Mouse (Mus musculus) MEL-GATA-1-ER (cell line): ENCODE results near the gene Medag.

ENCODE experiments used
- DNase-seq: peaks from one replicate; pipeline ENCODE4 v3.0.0-alpha.2; 2012; ENCODE audit warnings: low read depth; ENCODE audit errors: extremely low read depth

The Medag gene

DNA sequence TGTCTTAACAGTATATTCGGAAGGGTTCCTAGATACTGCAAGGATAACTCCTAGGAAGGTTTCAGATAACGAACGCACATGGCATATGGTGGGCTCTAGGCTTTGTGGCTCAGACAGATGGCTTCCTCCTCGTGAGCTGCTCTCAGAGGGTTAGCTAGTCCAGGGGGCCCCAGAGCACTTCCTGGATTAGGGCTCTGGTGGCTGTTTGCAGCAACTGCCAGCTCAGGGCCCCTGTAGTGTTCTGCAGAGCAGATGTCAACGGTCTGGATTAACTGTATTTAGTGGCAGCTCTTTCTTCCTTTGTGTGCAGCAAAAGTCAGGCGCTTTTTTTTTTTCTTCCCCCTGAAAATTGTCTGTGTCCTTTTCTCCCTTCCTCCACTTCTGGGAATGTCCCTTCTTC, 16.8 kb downstream of the Medag start:
- DNase-seq, result peak; percentile 61

DNA sequence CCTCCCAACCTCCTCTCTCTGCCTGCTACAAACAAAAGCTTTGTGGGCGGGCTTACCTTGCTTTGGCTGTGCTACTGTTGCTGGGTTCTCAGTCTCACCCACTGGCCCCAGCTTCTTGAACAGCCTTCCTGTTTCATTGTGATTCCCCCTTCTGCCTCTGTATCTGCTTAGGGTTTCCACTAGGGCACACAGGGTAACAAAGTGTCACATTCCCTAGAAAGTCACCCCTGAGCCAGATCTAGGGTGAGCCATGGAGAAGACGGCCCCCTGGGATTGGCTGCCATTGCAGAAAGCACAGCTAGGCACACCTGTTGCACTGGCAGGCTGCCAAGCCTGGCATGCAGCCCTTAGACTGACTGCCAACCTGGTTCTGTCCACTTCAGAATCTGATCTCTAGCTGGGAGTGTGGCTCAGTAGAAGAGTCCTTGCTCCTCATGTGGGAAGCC, 17.3 kb downstream of the Medag start:
- DNase-seq, result peak; percentile 33

DNA sequence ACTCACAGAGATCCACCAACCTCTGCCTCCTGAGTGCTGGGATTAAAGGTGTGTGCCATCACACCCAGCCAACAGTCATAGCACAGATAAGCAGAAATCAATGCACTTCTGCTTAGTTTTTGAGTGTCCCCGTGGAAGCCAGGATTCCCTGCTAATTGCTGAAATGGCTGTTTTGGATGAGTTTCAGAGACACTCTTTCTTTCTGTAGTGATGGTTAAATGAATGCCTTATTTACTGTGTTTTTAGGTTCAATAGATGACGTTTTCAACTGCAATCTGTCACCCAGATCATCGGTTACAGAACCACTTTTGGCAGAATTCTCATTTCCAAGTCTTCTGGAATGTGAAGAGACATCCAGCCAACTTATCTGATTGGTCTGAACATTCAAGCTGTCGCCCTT, 18.0 kb downstream of the Medag start:
- no peak for DNase-seq

DNA sequence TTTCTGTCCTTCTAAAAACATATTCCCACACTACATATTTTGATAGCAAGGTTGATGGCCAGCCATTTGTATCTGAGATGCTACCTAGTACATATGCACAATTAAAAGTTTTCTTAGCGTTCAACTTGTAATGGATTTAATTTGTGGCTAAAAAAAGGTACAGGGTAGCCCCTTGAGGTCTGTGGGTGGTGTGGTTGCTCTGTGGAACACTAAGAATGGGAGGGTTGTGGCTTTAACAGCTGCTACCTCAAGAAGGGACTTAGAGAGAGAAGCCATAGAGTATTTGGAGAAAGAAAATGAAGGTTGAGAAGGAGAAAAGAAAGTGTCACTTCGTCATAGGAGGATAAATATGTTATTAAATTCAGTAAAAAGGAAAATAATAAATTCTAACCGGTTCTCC, 19.4 kb downstream of the Medag start:
- no peak for DNase-seq

DNA sequence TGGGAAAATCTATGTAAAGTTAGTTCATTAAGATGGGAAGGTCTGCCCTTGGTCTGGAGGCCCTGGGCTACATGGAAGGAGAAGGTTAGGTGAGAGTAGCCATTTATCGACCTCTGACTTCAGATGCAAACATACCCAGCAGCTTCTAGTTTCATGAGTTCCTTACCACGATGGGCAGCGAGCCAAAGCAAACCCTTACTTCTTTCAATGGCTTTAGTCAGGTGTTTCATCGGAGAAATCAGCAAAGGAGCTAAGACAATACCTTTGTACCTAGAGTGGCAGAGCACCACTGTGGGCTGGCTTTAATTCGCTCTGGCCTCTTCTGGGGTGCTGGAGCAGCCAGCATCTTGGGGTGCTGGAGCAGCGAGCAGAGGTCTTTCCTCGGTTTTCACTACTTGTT, 22.1 kb downstream of the Medag start:
- DNase-seq, result no peak

DNA sequence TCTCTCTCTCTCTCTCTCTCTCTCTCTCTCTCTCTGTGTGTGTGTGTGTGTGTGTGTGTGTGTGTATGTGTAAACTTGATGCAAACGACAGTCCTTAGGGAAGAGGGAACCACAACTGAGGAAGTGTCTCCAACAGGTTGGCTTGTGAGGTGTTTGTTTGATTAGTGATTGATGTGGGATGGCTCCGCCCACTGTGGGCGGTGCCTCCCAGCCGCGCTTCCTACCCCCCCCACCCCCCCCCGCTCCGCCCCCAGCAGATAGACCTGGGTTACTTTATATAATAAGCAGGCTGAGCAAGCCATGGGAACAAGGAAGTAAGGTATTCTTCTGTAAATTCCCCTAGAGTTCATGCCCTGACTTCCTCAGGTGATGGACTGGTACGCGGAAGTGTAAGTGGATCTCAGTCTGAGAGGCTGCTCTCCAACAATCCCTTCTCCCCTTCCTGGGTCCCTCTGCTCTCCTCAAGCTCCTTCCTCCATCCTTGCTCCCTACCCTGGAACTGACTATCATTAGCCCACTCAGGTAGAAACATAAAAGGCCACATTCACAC, 22.7 kb downstream of the Medag start:
- DNase-seq, result no peak

DNA sequence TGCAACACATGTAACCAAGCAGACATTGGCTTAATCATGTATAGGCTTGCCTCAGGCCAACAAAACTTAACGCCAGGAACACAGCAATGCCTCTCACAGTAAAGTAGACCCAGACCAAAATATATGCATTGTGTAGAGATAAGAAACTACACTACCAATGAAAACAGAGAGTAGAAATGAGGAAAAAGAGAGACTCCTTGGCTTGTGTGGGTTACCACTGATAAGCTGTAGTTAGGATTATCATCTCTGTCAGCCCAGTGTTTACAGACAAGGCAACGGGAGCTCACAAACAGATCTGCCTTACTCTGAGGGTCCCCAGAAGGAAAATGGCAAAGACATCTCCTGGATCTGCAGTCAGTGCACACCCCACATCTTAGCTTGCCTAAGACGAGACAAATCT, 25.0 kb downstream of the Medag start:
- peak; percentile 49 for DNase-seq

DNA sequence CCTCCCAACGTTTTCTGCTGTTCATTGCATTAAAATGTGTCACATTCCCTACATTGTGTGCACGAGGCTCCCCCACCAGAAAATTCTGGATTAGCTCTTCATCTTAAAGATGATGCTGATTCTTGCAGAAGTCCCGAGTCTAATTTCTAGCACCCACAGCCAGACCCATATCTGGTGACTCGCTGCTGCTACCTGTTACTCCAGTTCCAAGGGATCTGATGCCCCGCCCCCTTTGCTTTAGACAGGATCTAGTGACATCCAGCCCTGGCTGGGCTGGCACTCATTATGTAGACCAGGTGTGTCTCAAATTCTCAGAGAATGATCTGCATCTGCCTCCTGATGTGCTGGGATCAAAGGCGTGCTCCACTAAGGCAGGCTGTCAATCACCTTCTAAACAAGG, 25.6 kb downstream of the Medag start:
- no peak for DNase-seq

DNA sequence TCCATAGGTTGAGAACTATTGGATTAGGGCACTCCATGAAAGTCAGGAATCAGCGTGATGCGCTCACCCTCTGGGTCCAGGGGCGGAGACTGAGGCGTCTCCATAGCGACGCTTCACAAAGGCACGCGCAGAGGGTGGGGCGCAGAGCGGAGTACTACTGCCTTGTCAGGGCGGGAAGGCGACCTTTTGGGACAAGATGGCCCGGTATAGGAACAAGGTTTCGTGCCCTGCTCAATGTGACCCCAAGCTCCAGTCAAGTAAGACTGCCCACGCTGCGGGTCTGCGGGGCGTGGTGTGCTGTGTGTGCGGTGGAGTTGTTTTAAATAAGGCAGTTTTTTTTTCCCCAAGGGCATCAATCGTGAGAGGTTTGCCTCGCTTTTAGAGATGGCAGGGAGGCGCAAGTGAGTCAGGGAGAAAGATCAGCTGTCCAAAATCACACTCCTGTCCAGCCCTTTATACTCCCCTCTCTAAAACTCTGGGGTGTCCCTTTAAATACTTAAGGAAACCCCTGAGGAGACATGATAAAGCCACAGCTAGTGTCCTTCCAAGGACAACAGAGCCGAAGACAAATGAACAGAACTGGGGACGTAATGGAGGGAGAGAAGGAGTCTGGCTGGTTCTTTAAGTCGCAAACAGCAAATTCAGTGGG, 28.1 kb downstream of the Medag start, which contains the start of gene Tex26:
Tex26 (plus strand) TSS at position 130 of the 649 bp plus-strand sequence.
- DNase-seq, result no peak

DNA sequence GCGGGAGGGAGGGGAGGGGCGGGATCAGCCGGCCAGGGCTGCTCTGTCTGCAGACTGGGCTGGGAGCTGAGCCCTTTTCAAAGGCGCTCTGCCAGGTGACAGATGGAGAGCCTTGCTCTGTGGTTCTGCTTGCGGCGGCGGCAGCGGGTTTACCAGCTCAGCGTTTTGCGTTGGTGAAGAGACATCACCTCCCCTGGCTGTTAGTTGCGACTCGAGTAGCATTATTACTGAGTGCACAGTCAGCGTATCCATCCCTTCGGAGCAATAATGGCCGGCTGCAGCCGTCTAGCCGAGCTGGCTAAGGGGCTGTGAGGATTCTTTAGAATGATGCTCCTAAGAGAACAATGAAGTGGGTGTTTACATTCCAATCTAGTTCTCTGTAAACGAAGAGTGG, 28.6 kb downstream of the Medag start:
- DNase-seq, result no peak

DNA sequence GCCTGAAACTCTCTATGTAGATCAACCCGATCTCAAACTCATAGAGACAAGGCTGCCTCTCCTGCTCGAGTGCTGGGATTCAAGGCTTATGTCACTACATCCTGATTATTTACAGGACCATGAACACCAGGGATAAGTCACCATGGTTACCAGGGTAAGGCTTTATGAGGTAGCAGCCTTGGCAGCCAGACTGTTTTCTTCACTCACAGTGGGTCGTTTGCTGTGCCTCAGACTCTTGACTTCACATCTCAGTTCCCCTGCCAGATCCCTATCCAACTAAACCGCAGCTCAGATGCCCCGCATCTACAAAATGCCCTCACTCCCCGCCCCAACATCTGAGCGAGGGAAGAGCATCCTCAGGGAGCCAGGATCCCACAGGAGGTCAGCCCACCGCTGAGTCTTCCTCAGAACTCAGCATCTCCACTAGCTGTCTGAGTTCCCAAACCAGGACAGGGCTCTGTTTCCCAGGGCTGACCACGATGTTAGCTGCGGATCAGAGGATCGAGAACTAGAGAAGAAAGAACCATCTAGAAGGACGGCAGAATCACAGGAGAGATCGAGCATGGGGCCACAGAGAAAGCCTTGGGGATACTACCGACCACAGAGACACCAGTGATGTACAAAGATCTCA, 30.2 kb downstream of the Medag start:
- DNase-seq, result no peak

DNA sequence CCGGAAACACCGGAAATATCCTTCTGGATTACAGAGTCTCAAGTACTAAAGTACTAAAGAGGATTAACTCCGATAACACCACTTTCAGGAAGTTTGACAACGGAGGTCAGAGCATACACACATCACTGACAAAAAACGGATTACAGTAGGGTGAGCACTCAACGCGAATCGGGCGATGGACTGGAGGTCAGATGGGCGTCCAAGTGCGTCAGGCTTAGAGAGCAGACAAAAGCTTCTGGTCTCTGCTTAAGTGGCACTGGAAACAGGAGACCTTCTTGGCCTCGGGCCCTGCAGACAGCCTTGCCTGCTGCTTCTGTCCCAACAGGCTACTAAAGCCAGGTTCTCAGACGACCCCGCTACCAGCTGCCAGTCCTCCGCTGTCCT, 30.7 kb downstream of the Medag start:
- no peak for DNase-seq

DNA sequence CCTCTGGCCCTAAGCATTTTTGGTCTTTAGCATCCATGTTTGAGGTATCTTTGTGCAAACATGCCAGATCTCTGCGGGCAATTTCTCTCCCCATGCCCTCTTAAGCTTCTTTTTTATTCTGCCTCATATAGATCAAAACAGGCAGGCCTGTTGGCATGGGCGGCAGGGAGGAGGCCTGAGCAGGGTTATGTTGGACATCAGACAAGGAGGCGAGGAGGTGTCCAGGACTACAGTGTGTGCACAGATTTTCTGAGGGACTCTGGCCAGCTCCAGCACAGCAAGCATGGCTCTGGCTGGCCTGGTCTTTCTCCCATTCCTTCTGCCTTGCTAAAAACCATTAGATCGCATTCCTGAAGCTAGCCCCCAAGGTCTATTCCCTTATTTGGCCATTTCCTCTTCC, 32.9 kb downstream of the Medag start:
- DNase-seq, result no peak

DNA sequence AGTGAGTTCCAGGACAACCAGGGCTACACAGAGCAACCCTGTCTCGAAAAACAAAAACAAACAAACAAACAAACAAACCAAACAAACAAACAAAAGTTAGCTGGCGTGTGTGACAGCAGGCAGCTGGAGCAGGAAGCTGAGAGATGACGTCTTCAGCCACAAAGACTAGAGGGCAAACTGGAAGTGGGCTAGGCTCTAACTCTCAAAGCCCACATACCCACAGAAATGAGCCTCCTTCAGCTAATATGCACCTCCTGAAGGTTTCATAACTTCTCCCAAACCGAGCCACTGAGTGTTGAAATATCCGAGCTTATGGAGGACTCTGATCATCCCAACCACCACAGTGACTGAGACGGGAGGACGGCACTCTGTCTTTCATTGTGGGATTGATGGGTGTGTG, 34.9 kb downstream of the Medag start:
- DNase-seq, result no peak

DNA sequence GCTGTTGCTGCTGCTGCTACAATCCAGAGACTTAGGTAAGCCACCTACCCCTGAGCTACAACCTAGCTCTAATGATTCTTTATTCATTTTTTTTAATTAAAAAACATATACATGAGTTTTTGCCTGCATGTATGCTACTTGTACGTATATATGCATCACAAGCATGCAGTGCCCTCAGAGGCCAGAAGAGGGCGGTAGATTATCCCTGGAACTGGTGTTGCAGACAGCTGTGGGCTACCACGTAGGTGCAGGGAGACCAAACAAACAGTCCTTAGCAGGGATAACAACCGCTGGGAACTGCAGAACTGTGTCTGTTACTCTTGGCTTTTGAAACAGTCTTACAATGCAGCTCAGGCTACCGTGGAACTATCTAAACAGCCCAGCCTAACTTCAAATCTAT, 36.2 kb downstream of the Medag start:
- DNase-seq, result no peak

DNA sequence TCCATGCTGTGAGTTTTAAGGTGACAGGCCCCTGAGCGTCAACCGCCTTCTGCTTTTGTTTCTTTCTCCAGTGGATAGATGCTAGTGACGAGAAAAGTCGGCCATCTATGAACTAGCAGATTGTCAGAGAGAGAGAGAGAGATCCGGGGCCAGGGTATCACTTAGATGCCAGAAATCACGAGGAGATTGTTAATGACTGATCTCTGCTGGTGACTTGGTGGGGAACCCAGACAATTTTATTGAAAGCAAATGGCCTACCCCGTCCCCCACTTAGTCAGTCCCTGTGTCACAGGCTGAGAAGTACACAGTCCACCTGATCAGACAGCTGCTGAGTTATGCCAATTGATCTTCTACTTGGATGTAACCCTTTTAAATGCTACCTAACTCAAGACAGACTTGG, 37.9 kb downstream of the Medag start:
- DNase-seq, result no peak

DNA sequence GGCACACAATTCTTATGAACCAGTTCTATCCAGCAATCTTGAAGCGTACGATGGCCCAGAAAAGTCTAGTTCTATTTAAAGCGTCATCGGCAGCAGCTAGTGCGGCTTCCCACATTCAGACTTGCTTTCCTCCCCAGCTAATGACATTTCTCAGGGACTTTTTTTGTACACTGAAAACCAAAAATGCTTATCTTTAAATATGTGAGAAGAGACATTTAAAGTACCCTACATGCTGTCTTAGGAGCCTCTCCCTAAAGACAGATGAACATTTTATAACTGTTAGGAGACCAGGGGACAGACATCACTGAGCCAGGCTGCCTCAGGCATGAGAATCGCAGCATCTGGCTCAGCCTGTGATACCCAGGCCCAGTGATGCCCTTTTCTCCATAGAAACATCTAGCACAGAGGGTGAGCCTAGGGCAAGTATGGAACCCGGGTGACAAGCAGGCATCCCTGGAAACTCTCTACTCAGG, 39.7 kb downstream of the Medag start:
- DNase-seq, result no peak

DNA sequence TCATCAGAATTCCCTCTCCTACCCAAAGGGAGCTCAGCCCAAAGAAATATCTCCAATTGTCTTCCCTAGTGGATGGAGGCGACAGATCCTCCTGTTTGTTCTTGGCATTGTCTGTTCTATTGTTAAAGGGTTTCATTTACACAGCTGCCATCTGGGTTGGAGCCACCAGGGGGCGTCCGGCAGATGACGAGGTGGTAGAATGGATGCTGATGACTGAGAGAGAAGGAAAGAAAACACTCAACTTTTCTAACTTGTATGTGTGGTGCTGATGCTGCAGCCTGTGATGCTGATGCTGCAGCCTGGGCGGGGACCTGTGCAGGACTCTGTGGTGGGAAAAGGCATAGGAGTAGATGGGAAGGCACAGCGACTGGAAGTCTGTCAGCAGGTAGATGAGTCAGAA, 42.7 kb downstream of the Medag start:
- DNase-seq, result no peak

DNA sequence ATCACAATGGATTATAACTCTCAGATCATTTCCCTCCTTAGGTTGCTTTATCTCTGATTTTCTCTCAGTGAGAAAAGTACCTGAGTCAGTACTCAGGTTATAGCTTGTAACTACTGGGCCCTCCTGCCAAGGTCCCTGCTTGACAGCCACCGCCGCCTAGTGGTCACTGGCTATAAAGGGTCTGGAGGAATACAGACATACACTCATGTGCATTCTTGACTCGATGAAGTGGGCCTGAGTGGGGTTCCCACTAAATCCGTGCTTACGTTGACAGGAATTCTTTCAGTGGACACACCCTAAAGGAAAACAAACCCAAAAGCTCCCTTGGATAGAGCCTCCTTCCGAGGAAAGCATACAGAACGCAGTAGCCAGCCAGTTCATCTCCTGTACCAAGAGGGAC, 45.0 kb downstream of the Medag start:
- no peak for DNase-seq

DNA sequence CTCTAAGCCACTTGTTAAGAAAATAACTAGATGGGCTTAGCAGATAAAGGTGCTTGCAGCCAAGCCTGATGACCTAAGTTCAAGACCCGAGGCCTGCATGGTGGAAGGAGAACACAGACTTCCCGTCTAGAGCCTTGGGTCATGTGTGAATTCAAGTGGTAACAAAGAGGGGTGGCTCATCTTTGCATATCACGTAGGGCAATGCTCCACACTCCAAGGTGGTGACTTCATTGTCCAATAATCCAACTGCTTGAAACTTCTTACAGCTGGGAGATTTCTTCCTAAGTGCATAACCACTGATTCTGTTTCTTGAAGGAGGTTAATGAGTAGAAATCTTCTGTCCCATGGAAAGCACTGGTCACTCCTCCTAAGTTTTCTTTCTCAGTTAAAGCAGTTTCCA, 50.5 kb downstream of the Medag start:
- no peak for DNase-seq

DNA sequence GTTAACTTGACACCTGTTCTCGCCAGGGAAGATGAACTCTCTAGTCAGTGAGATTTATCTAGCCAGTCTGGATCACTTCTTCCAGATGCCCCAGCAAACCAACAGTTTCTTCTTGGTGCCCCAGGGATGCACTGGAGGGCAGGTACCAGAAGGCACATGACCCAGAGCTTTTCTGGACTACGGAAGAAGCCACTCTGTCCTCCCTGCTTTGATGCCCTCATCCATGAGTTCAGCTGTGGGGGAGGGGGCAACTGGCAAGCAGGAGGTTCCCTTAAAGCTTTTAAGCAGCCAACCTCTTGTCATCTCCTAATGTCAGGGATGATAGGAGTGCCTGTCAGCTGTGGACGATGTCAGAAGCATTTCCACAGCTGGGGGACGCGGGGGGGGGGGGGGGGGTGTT, 53.8 kb downstream of the Medag start:
- DNase-seq, result no peak

DNA sequence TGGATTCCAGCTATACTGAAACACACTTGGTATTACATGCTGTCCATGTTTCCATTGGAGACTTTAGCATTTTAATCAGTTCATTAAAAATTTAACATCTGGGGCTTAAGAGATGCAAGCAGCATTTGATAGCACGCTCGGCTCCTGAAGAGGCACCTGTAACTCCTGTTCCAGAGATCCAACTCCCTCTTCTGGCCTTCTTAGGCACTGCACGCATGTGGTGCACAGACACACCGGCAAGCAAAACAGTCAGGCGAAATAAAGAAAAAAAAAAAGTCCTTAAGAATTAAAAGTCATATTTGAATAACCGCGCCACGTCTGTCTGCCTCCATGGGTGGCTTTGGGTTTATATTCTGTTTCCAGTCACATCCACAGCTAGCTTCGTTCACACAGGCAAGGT, 62.6 kb downstream of the Medag start:
- no peak for DNase-seq
